Mouse (Mus musculus): ENCODE data around the gene Stat6.

DNA sequence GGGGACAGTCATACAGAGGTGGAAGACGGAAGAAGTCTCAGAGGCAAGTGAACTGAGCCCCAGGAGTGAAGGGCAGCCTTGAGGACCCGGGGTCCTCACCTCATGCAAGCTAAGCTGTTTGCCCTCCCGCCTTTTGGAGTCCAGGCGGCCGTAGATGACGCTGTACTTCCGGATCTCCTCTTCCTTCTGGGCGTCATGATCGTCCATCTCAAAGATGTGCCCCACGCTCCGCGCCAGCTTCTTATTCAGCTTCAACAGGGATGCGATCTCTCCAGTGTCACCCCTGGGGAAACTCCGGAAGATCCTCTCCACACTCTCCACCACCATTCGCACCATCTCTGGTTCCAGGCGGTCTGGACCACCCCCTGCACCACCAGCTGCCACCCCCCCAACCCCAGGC lies 21.4 kb downstream of the Stat6 start:
- no peak for TF ChIP-seq POLR2A (IDR thresholded peaks at IDR 0.05; ENCODE audit: low read depth, low read length)
- TF ChIP-seq CTCF (conservative IDR thresholded peaks at IDR 0.05; ENCODE audit: insufficient read depth, insufficient read length, low read depth, low read length): no peak

Data from kidney, adult 2 months (tissue).